Mouse (Mus musculus) kidney, adult 2 months (tissue): ENCODE results near the gene Ntm.

Experiments used
- CTCF ChIP-seq: fragments of 200-500 bp; conservative IDR thresholded peaks from 2 replicates; pipeline ENCODE4 v1.5.1; 2011; ENCODE audit warnings: low read depth, mild to moderate bottlenecking, control low read depth, low read length, moderate library complexity, mixed read lengths; ENCODE audit not compliant: insufficient read depth, insufficient read length
- POLR2A ChIP-seq: fragments of 200-500 bp; IDR thresholded peaks from one replicate; pipeline ENCODE4 v1.6.1; 2011; ENCODE audit warnings: low read depth, low read length, control low read depth

DNA sequence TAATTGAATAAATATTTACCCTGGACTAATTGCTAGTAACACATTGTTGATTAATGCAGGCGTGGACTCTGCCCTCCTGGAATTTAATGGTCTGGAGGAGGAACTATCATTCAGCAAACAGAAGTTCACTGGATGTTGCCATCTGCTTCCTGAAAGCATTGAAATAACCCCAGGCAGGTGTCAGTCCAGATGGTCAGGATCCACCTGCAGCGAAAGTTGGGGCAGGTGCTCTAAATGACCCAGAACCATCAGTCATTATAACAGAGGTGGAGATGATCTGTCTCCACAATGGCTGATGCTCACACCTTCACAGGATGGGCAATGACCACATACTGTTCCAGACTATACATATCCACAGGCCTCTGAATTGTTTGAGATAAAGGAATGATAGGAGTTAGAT, 426.5 kb downstream of the Ntm start:
- no peak for TF ChIP-seq POLR2A
- TF ChIP-seq CTCF, result no peak
